Mouse (Mus musculus) thymus, adult 18-20 months (tissue): Measurements from ENCODE around the gene Mogs.

Experiments used
- DNase-seq, 2 experiments: peaks; one replicate each; pipeline ENCODE4 v3.0.0; 2022; ENCODE audit warnings: mixed read lengths in 2 of 2

Gene Mogs

GRCm38 (mm10) chr6:83115011-83115671, at the start of gene Mogs:
TSS of gene Mogs (plus strand) at chr6:83115496.
- peak; percentile 87 to 88 for DNase-seq

- no peak for DNase-seq
Measured at GRCm38 (mm10) chr6:83065995-83066394, 49.3 kb upstream of the Mogs start.

- no peak for DNase-seq
Measured at GRCm38 (mm10) chr6:83066441-83066840, 48.9 kb upstream of the Mogs start.

- DNase-seq: no peak
Measured at GRCm38 (mm10) chr6:83068221-83068620, 47.1 kb upstream of the Mogs start.

- no peak for DNase-seq
Measured at GRCm38 (mm10) chr6:83068706-83069487, 46.4 kb upstream of the Mogs start.

- no peak for DNase-seq
Measured at GRCm38 (mm10) chr6:83069488-83070246, 45.6 kb upstream of the Mogs start.

GRCm38 (mm10) chr6:83070247-83070310, 45.2 kb upstream of the Mogs start, which contains the start of gene Tlx2:
TSS of gene Tlx2 (minus strand) at chr6:83070293.
- no peak for DNase-seq

- no peak for DNase-seq
Measured at GRCm38 (mm10) chr6:83070311-83071219, 44.7 kb upstream of the Mogs start.

- no peak for DNase-seq
Measured at GRCm38 (mm10) chr6:83071220-83071619, 44.1 kb upstream of the Mogs start.

- no peak for DNase-seq
Measured at GRCm38 (mm10) chr6:83074979-83075378, 40.3 kb upstream of the Mogs start.

GRCm38 (mm10) chr6:83077630-83078323, 37.5 kb upstream of the Mogs start, which contains the start of gene Pcgf1:
TSS of gene Pcgf1 (plus strand) at chr6:83077869.
- no peak for DNase-seq

- DNase-seq: peak; percentile 95 to 97
Measured at GRCm38 (mm10) chr6:83078324-83078858, 36.9 kb upstream of the Mogs start.

GRCm38 (mm10) chr6:83080210-83080609, 35.1 kb upstream of the Mogs start:
- no peak for DNase-seq

- DNase-seq: no peak
Measured at GRCm38 (mm10) chr6:83083497-83083896, 31.8 kb upstream of the Mogs start.

GRCm38 (mm10) chr6:83084477-83084876, 30.8 kb upstream of the Mogs start:
- DNase-seq: no peak

GRCm38 (mm10) chr6:83086121-83087035, 28.9 kb upstream of the Mogs start, which contains the start of gene Lbx2:
TSS of gene Lbx2 (plus strand) at chr6:83086367.
- no peak for DNase-seq

- no peak for DNase-seq
Measured at GRCm38 (mm10) chr6:83087205-83087925, 27.9 kb upstream of the Mogs start.

GRCm38 (mm10) chr6:83087926-83088260, 27.4 kb upstream of the Mogs start:
- DNase-seq: no peak

- no peak for DNase-seq
Measured at GRCm38 (mm10) chr6:83092416-83093127, 22.7 kb upstream of the Mogs start.

GRCm38 (mm10) chr6:83095968-83096367, 19.3 kb upstream of the Mogs start:
- DNase-seq: peak in 1 of 2 experiments; percentile 57
